Mouse (Mus musculus) heart, embryonic 12.5 days (tissue): ENCODE measurements around the gene Clic6. TPM values are rescaled to one million over a fixed set of nuclear protein-coding genes. Genes with fewer than 3 reads are reported as not detected.

Experiments
- ATAC-seq: fragments of 200-750 bp; cut with Nextera tagmentation; 2 replicates; pipeline ENCODE4 v1.8.0; 2017; ENCODE audit warnings: moderate TSS enrichment, moderate library complexity; ENCODE audit not compliant: insufficient number of reproducible peaks, low FRiP score
- H3K27ac ChIP-seq: fragments of 300-500 bp; sonication (generic); 2 replicates; pipeline ENCODE4 v1.5.1; 2016; ENCODE audit warnings: mild to moderate bottlenecking, moderate library complexity; ENCODE audit not compliant: poor library complexity, severe bottlenecking
- H3K27me3 ChIP-seq: fragments of 300-500 bp; sonication (generic); replicated peaks from 2 replicates; pipeline ENCODE4 v1.6.1; 2016; ENCODE audit warnings: mild to moderate bottlenecking, moderate library complexity
- H3K36me3 ChIP-seq: fragments of 300-500 bp; sonication (generic); 2 replicates; pipeline ENCODE4 v1.6.1; 2016; ENCODE audit warnings: mild to moderate bottlenecking, moderate library complexity
- H3K4me1 ChIP-seq: fragments of 300-500 bp; sonication (generic); replicated peaks from 2 replicates; pipeline ENCODE4 v1.6.1; 2016; ENCODE audit warnings: mild to moderate bottlenecking
- H3K4me2 ChIP-seq: fragments of 300-500 bp; sonication (generic); 2 replicates; pipeline ENCODE4 v1.6.1; 2016; ENCODE audit warnings: mild to moderate bottlenecking, moderate library complexity
- H3K4me3 ChIP-seq: fragments of 300-500 bp; sonication (generic); 2 replicates; pipeline ENCODE4 v1.5.1; 2016; ENCODE audit warnings: mild to moderate bottlenecking
- H3K9ac ChIP-seq: fragments of 300-500 bp; sonication (generic); 2 replicates; pipeline ENCODE4 v1.6.1; 2016; ENCODE audit warnings: mild to moderate bottlenecking, moderate library complexity
- H3K9me3 ChIP-seq: fragments of 300-500 bp; sonication (generic); replicated peaks from 2 replicates; pipeline ENCODE4 v1.6.1; 2016; ENCODE audit warnings: mild to moderate bottlenecking, moderate library complexity
- WGBS: fragments of 180-500 bp; shearing (Covaris S2); methylation state at CpG from one replicate; pipeline ENCODE4 v1.1.7; 2016; 5-methylcytosine and 5-hydroxymethylcytosine counted together
- polyA plus RNA-seq: library from polyadenylated mRNA; unstranded; fragments of >200 nt; fragmentation: Nextera tagmentation; extraction: Ambion mirVana; gene quantifications from 2 replicates; pipeline ENCODE4 v1.2.1, GENCODE M21; 2016

Clic6 gene
- polyA plus RNA-seq, 1 experiment from 2014 or later = 1.8 TPM

GRCm38 (mm10) chr16:92566146-92566545 lies 80.6 kb downstream of the Clic6 start:
- H3K27me3 ChIP-seq = peaks cover 55% of the 10 kb centered on the region
- H3K9ac ChIP-seq = no peak overlapping the region
- no peak overlapping the region for H3K4me3 ChIP-seq
- no peaks in the 10 kb centered on the region for H3K4me1 ChIP-seq
- H3K36me3 ChIP-seq = no peaks in the 10 kb centered on the region
- WGBS = 10% methylated on average over 5 of the region's 5 CpGs
- H3K27ac ChIP-seq = no peak overlapping the region
- ATAC-seq = no peak
- 0 out of 2 replicates have a peak, but pooled peaks cover 1% of the 10 kb centered on the region for H3K9me3 ChIP-seq
- H3K4me2 ChIP-seq = no peak overlapping the region

DNA sequence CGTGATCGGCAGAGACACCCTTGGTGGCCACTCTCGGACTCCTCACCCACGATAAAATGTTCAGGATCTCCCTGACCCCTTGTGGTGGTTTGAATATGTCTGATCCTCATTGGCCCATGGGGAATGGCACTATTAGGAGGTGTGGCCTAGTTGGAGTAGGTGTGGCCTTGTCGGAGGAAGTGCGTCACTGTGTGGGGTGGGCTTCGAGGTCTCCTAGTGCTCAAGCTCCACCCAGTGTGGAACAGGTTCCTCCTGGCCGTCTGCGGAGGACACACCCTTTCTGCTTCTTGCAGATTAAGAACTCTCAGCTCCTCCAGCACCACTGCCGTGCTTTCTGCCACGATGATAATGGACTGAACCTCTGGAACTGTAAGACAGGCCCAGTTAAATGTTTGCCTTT lies 85.7 kb downstream of the Clic6 start:
- WGBS = 87% methylated on average over 11 of the region's 11 CpGs
- Histone ChIP-seq H3K9me3 (0 out of 2 replicates have a peak, but pooled peaks cover 6% of the 10 kb centered on the region), H3K4me1 (no peaks in the 10 kb centered on the region), H3K27me3 (peaks cover 19% of the 10 kb centered on the region), H3K36me3 (no peaks in the 10 kb centered on the region), H3K4me2 (no peak overlapping the region), H3K4me3 (no peak overlapping the region), H3K27ac (no peak overlapping the region), H3K9ac (no peak overlapping the region)
- ATAC-seq = no peak

GRCm38 (mm10) chr16:92573193-92573592 lies 87.7 kb downstream of the Clic6 start:
- Histone ChIP-seq H3K4me1 (no peaks in the 10 kb centered on the region), H3K9ac (no peak overlapping the region), H3K27me3 (peaks cover 2% of the 10 kb centered on the region; the same call in 1 of the 2 replicates), H3K4me2 (no peak overlapping the region), H3K36me3 (no peaks in the 10 kb centered on the region), H3K27ac (no peak overlapping the region), H3K4me3 (no peak overlapping the region), H3K9me3 (0 out of 2 replicates have a peak, but pooled peaks cover 6% of the 10 kb centered on the region)
- WGBS = 47% methylated on average over 4 of the region's 4 CpGs
- no peak for ATAC-seq

DNA sequence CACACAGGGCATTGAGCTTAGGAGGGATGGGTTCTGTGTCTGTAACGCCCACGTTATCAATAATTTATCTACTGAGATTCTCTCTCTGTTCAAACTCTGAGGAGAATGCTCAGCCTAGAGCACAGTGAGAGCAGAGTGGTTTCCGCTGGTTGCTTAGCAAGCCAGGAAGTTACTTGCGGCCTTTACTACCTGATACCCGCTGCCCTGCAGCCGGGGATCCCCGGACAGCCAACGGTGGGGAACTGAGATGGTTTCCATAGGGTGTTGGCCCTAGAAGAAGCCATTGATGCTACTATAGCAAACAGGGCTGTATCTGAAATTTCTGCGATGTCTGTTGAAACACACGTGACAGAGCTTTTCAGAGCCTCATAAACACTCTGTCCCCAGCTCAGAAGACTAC lies 90.3 kb downstream of the Clic6 start:
- H3K4me1 ChIP-seq = 0 out of 2 replicates have a peak, but pooled peaks cover 4% of the 10 kb centered on the region
- H3K4me2 ChIP-seq = no peak overlapping the region
- H3K9me3 ChIP-seq = peaks cover 13% of the 10 kb centered on the region
- no peak overlapping the region for H3K4me3 ChIP-seq
- no peak for ATAC-seq
- H3K36me3 ChIP-seq = no peaks in the 10 kb centered on the region
- 68% methylated on average over 10 of the region's 10 CpGs for WGBS
- no peaks in the 10 kb centered on the region for H3K27me3 ChIP-seq
- no peak overlapping the region for H3K9ac ChIP-seq
- H3K27ac ChIP-seq = no peak overlapping the region

DNA sequence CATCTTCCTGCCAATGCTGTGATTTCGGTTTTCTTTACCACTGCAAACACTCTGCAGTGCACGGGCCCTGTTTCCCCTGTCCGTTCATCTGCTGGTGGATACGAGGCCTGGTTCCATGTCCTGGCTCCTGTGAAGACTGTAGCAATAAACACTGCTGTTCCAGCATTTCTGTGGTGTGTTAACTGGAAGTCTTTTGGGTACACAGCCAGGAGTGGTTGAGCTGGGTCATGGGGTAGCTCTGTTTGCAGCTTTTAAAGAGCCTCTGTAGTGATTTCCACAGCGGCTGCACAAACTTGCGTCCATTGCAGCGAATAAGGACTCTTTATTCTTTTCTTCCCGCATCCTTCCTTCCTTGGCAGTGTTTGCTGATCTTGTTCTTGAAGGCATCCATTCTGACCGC lies 91.8 kb downstream of the Clic6 start:
- Histone ChIP-seq H3K27ac (no peak overlapping the region), H3K36me3 (no peaks in the 10 kb centered on the region), H3K9ac (no peak overlapping the region), H3K4me1 (0 out of 2 replicates have a peak, but pooled peaks cover 4% of the 10 kb centered on the region), H3K27me3 (peaks cover 8% of the 10 kb centered on the region; the same call in 1 of the 2 replicates), H3K4me2 (no peak overlapping the region), H3K9me3 (peaks cover 7% of the 10 kb centered on the region), H3K4me3 (no peak overlapping the region)
- WGBS = 80% methylated on average over 9 of the region's 9 CpGs
- ATAC-seq = no peak

DNA sequence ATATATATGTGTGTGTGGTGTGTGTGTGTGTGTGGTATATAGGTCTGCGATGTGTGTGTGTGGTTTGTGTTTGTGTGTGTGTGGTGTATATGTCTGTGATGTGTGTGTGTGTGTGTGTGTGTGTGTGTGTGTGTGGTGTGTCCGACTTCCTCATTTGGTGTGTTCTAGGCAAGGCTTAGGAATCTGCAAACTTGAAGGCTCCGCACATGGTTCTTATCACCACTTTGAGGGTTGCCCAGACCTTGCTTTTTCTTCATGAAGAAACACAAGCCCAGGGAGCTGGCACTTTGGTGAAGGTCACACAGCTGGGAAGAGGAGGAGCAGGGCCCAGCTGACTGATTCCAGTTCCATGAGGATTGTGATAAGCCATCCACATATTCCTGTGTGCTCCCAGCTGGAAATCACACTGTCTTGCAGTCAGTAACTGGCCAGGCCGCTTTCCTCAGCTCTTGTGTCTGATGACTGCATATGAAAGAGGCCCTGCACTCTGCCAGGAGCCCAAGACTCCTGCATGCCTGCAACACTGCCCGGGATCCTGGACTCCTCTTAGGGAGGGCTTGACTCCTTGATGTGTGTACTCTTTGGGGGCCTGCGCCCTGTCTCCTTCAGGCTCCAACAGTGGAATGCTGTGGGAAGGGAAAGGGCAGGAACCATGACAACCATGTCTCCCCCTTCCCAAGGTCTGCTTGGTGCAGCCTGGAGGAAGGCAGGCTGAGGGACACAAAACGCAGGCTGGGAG lies 93.5 kb downstream of the Clic6 start:
- no peak overlapping the region for H3K4me3 ChIP-seq
- no peak overlapping the region for H3K4me2 ChIP-seq
- no peak overlapping the region for H3K27ac ChIP-seq
- H3K9me3 ChIP-seq = peaks cover 7% of the 10 kb centered on the region
- H3K36me3 ChIP-seq = no peaks in the 10 kb centered on the region
- H3K4me1 ChIP-seq = 0 out of 2 replicates have a peak, but pooled peaks cover 4% of the 10 kb centered on the region
- H3K9ac ChIP-seq = no peak overlapping the region
- peaks cover 8% of the 10 kb centered on the region; the same call in 1 of the 2 replicates for H3K27me3 ChIP-seq
- no peak for ATAC-seq
- WGBS = 63% methylated on average over 7 of the region's 7 CpGs

DNA sequence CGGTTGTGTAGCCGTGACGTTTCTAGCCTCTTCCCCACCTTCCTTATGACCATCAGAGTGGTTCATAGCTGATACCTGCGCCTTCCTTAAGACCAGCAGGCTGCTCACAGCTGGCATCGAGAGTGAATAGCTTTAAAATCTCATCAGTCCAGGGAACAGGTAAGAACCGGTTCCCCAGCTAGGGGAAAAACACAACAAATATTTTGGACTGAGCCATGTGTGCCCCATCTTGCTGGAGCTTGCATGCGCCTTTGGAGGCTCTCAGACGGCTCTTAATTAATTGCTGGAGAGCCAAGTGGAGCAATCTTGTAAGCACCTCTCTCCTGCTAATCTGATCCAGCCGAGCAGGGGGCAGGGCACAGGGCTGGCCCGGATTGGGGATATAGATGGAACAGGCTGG lies 95.4 kb downstream of the Clic6 start:
- Histone ChIP-seq H3K4me3 (no peak overlapping the region), H3K9me3 (peaks cover 7% of the 10 kb centered on the region), H3K4me2 (no peak overlapping the region), H3K4me1 (0 out of 2 replicates have a peak, but pooled peaks cover 4% of the 10 kb centered on the region), H3K27ac (no peak overlapping the region), H3K36me3 (no peaks in the 10 kb centered on the region), H3K9ac (no peak overlapping the region), H3K27me3 (peaks cover 8% of the 10 kb centered on the region; the same call in 1 of the 2 replicates)
- no peak for ATAC-seq
- 73% methylated on average over 10 of the region's 10 CpGs for WGBS

DNA sequence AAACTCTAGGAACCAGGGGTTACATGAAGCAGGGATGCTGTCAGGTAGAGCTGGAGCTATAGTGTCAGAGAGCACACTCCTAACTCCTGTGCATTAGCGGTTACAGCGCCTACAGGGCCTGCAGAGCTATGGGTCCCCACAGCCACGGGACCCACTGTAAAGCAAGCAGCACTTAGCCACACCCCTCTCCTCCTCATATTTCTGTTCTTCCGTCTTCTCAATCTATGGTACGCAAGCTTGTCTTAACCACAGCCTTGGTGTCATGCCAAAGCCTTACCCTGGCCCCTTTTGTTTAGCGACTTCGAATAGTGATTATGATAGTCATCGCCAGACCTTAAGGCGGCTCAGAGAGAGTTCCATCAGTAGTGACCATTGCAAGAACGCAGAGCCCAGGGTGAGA lies 96.2 kb downstream of the Clic6 start:
- Histone ChIP-seq H3K27me3 (peaks cover 8% of the 10 kb centered on the region; the same call in 1 of the 2 replicates), H3K4me2 (no peak overlapping the region), H3K36me3 (no peaks in the 10 kb centered on the region), H3K4me1 (0 out of 2 replicates have a peak, but pooled peaks cover 4% of the 10 kb centered on the region), H3K9me3 (peaks cover 7% of the 10 kb centered on the region), H3K9ac (no peak overlapping the region), H3K4me3 (no peak overlapping the region), H3K27ac (no peak overlapping the region)
- no peak for ATAC-seq
- 74% methylated on average over 10 of the region's 10 CpGs for whole genome bisulfite sequencing

- Histone ChIP-seq H3K4me1 (no peaks in the 10 kb centered on the region), H3K9me3 (no peaks in the 10 kb centered on the region; the same call in 1 of the 2 replicates), H3K27me3 (no peaks in the 10 kb centered on the region), H3K4me2 (no peak overlapping the region), H3K27ac (no peak overlapping the region), H3K4me3 (no peak overlapping the region), H3K9ac (no peak overlapping the region), H3K36me3 (no peaks in the 10 kb centered on the region)
- WGBS = 81% methylated on average over 4 of the region's 4 CpGs
- ATAC-seq = no peak
Measured at GRCm38 (mm10) chr16:92587836-92588235, 102.3 kb downstream of the Clic6 start.
